Mouse (Mus musculus) left cerebral cortex, adult 18-20 months (tissue): ENCODE data around the gene Ncoa3. TPM values are rescaled to one million over a fixed set of nuclear protein-coding genes. Genes with fewer than 3 reads are reported as not detected.

Experiments used
- total RNA-seq, 2 experiments: library from RNA; stranded (reverse); gene quantifications; 2 replicates each; pipeline ENCODE4 v1.2.3; 2021

Ncoa3 gene
- total RNA-seq, 2 experiments from 2014 or later = 35.8 to 38.7 TPM

Other genes starting within 250 kb of the Ncoa3 start
- gene Zmynd8, start 93.6 kb upstream of the Ncoa3 start, total RNA-seq = 100 to 1,000 TPM; 150 to 151 TPM
- 10 to 100 TPM; 71.3 to 81.2 TPM for gene Sulf2, start 163.0 kb downstream of the Ncoa3 start, total RNA-seq